Mouse (Mus musculus) ES-Bruce4 (cell line): ENCODE measurements around the gene Myo15b.

Experiments used
- CTCF ChIP-seq: IDR thresholded peaks from one replicate; pipeline ENCODE4 v1.8.1; 2011; ENCODE audit warnings: low read depth, low read length
- POLR2A ChIP-seq: IDR thresholded peaks from one replicate; pipeline ENCODE4 v1.8.1; 2011; ENCODE audit warnings: low read length; ENCODE audit not compliant: insufficient read depth

DNA sequence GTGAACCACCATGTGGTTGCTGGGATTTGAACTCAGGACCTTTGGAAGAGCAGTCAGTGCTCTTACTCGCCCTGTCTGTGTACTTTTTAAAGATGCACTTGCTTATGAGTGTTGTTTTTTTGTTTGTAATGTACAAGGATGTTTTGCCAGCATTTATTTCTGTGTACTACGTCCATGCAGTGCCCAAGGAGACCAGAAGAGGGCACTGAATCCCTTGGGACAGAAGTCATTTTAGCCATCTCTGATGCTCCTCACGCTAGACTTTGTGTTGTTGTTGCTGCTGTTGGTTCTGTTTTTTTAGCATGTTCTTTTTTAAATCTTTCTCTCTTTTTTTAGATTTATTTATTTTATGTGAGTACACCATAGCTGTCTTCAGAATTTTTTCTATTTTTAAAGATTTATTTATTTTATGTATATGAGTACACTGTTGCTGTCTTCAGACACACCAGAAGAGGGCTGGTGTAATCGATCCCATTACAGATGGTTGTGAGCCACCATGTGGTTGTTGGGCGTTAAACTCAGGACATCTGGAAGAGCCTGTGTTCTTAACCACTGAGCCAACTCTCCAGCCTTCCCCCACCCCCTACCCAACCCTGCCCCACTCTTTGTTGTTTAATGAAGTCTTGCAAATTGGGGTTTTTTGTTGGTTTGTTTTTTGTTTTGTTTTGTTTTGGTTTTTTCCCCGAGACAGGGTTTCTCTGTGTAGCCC lies 62.1 kb downstream of the Myo15b start:
- TF ChIP-seq POLR2A (no peak), CTCF (no peak)
